Mouse (Mus musculus) megakaryocyte, embryonic 14.5 days (primary cell): Measurements from ENCODE around the gene Hgd.

Source experiments
- FLI1 ChIP-seq: IDR thresholded peaks from 2 replicates; pipeline ENCODE4 v1.6.1; 2012; ENCODE audit warnings: low read length, inconsistent platforms, mixed read lengths
- GATA1 ChIP-seq: IDR thresholded peaks from 3 replicates; pipeline ENCODE4 v1.6.1; 2012; ENCODE audit warnings: mixed read lengths, low read length, inconsistent platforms, borderline replicate concordance

DNA sequence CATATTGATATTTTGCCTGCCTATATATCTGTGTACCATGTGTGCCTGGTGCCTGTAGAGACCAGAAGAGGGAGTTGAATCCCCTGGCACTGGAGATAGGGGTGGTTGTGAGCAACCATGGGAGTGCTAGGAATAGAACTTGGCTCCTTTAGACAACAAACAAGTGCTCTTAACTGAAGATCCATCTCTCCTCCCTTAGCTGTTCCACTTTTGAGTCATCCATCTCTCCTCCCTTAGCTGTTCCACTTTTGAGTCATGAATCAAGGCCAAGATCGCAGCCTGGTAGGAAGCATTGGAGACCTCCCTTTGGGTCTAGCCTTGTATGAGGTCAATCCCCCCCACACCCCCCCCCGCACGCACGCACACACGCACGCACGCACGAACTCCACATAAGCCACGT, 34.6 kb downstream of the Hgd start:
- TF ChIP-seq GATA1 (no peak), FLI1 (no peak)
